Mouse (Mus musculus): Measurements from ENCODE around the gene Akna. TPM values are rescaled to one million over a fixed set of nuclear protein-coding genes. Genes with fewer than 3 reads are reported as not detected.

Akna gene
- total RNA-seq, 2 experiments from 2014 or later, result 3.4 TPM

- H3K4me3 ChIP-seq, result no peak overlapping the region
- TF ChIP-seq CTCF (IDR thresholded peaks at IDR 0.05), result no peak
- H3K27ac ChIP-seq, result no peak overlapping the region
- intact Hi-C loops (cut with DNase I), result no loop called here
- no peak for DNase-seq (ENCODE audit: extremely low spot score in 1 of 2, low spot score in 2 of 2)
Measured at GRCm38 (mm10) chr4:63430357-63430756, 27.2 kb upstream of the Akna start.

DNA sequence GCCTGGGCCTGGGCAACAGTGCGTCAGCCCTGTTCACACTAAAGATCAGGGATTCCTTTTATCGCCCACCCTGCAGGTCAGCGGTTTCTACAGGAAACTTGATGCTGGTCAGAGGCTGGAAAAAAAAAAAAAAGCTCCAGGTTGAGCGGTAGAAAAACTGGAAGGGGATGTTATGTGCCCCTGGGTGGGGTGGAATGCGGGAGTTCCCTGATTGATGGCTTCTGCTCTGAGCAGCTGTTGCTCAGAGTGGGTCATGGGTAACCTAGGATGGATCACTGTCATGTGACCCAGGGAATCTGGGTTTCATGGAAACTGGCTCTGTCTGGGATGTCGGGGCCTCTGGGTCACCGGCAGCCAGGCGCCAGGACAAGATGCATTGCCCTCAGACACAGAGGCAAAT is 23.2 kb upstream of the Akna start:
- TF ChIP-seq CTCF (IDR thresholded peaks at IDR 0.05), result no peak

DNA sequence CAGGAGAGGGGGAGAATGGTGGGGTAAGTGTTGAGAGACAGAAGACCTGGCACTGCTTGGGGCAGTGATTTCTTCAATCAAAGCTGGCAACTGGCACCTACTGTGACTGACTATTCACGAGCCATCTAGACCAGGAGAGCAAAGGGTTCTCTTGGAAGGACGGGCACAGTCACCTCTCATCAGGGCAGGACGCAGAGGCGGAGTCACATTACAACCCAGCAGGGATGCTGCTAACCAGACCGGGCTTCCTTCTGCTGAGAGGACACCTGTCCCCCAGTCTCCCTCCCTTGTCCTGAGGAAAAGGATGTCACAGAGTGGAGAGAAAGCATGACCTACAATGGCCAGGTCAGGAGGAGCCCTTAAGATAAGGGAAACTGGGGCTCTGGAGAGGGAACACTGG is 20.7 kb upstream of the Akna start:
- Histone ChIP-seq H3K27ac (no peak overlapping the region), H3K4me3 (no peak overlapping the region)
- TF ChIP-seq CTCF (IDR thresholded peaks at IDR 0.05), result no peak
- intact Hi-C loops (cut with DNase I), result no loop called here
- DNase-seq (ENCODE audit: extremely low spot score in 1 of 2, low spot score in 2 of 2), result no peak

More for the DNA sequence above, 23.2 kb upstream of the Akna start:
- no peak overlapping the region for H3K4me3 ChIP-seq
- intact Hi-C loops (cut with DNase I), result no loop called here
- DNase-seq (ENCODE audit: extremely low spot score in 1 of 2, low spot score in 2 of 2), result no peak
- H3K27ac ChIP-seq, result no peak overlapping the region

DNA sequence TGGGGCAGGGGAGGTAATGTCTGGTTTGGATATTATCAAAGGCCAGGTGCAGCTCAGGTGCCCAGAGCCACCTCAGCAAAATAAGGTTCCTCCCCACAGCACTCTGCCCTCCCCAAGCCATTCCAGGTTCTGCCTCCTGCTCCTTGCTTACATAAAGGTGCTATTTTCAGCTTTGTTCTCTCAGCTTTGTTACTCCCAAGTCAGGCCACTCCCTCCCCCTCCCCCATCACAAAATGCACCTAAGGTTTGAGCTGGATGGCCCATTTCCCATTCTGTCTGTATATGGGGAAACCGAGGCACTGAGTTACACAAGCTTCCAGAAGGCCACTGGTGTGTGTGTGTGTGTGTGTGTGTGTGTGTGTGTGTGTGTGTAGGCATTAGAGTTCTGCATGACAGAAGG is 20.1 kb upstream of the Akna start:
- Histone ChIP-seq H3K4me3 (no peak overlapping the region), H3K27ac (no peak overlapping the region)
- intact Hi-C loops (cut with DNase I), result no loop called here
- no peak for DNase-seq (ENCODE audit: extremely low spot score in 1 of 2, low spot score in 2 of 2)
- no peak for TF ChIP-seq CTCF (IDR thresholded peaks at IDR 0.05)

DNA sequence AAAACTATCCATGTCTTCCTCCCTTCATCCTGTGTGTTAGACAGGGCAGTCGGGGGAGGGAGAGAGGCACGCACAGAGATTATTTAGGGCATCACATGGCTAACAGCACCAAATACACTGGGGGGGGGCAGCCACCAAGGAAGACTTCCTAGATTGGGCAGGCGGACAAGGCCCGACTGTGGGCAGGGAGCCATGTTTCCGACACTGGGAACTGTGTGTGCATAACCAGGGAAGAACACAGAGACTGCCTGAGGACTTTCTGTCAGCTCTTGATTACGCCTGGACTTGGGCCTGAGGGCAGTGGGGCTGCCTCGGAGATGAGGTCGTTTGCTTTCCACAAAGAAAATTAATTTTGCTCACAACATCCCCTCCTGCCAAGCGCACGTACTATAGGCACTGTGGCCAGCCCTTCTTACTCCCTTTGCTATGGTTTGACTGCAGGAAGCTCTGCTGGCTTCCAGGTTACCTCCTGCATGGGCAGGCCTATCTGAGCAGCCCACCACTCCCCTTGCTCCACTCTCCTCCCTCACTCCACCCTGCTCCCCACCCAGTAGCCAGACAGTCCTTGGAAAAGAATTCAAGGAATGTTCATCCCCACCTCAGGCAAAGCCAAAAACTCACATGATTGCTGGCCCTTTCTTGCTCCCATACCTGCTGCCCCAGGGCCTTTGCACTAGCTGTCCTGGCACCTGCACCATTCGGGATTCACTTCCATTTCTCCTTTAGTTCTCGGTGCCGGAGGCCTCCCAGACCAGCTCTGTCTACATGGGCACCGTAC is 17.2 kb upstream of the Akna start:
- H3K4me3 ChIP-seq, result no peak overlapping the region
- intact Hi-C loops (cut with DNase I), result no loop called here
- DNase-seq (ENCODE audit: extremely low spot score in 1 of 2, low spot score in 2 of 2), result no peak
- H3K27ac ChIP-seq, result no peak overlapping the region
- TF ChIP-seq CTCF (IDR thresholded peaks at IDR 0.05), result no peak

DNA sequence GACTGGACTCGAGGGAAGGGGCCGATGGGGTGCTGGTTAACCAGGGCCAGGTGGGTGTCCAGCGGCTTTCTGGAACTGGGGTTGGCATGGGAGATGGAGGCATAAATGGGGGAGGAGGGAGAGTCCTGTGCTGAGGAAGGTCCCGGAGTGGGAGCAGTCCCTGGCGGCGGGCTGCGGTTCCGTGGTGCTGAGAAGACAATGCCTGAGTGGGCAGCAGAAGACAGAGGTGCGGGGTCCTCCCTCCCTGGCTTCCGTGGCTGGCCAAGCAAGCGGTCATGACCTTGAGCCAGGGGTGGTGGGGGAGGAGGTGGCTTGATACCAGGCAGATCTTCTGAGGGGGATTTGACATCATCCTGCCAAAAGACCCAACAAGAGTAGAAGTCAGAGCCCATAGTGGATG is 15.1 kb upstream of the Akna start:
- no peak for TF ChIP-seq CTCF (IDR thresholded peaks at IDR 0.05)
- intact Hi-C loops (cut with DNase I), result loop anchor here (5.0 kb wide), 3 partner anchors 79 to 269 kb away; partner anchors contain the start of gene Whrn
- H3K27ac ChIP-seq, result no peak overlapping the region
- DNase-seq (ENCODE audit: extremely low spot score in 1 of 2, low spot score in 2 of 2), result no peak
- H3K4me3 ChIP-seq, result no peak overlapping the region

DNA sequence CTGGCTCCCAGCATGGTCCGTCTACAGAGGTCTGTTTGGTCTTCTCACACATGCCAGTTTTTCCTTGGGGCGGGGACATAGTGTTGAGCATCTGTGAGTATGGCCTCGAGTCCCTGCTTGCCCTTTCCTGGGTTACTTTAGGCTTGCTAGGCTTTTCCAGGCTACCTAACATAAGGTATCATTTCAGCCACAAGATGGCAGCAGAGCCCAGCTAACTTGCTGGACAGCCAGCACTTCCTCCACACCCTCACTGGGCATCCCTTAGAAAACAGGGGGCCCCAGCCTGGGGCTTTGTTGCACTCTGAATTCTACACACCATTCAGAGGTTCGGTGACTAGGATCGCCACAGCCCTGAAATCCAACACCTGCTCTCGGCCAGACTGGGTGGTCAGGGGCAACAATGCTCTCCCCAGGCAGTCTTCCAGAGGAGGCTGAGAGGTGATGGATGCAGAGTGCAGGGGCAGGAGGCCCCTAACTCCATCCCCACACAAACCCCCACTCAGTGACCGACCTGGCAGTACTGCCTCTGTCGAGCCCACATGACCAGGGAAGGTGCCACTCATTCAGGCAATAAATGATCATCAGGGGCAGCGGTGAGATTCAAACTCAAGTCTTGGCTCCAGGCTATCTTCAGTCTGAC is 14.3 kb upstream of the Akna start:
- peak; percentile 91 for TF ChIP-seq CTCF (IDR thresholded peaks at IDR 0.05)
- Histone ChIP-seq H3K27ac (no peak overlapping the region), H3K4me3 (no peak overlapping the region)
- intact Hi-C loops (cut with DNase I), result loop anchor here (1.0 to 5.0 kb wide), 6 partner anchors 80 to 1075 kb away; partner anchors contain the start of gene Whrn
- DNase-seq (ENCODE audit: extremely low spot score in 1 of 2, low spot score in 2 of 2), result peak; percentile 74 to 81

GRCm38 (mm10) chr4:63414951-63415350 is 11.8 kb upstream of the Akna start:
- DNase-seq (ENCODE audit: extremely low spot score in 1 of 2, low spot score in 2 of 2), result no peak
- intact Hi-C loops (cut with DNase I), result loop anchor here (5.0 kb wide), 3 partner anchors 82 to 272 kb away; partner anchors contain the start of gene Whrn
- Histone ChIP-seq H3K27ac (no peak overlapping the region), H3K4me3 (no peak overlapping the region)
- TF ChIP-seq CTCF (IDR thresholded peaks at IDR 0.05), result no peak

DNA sequence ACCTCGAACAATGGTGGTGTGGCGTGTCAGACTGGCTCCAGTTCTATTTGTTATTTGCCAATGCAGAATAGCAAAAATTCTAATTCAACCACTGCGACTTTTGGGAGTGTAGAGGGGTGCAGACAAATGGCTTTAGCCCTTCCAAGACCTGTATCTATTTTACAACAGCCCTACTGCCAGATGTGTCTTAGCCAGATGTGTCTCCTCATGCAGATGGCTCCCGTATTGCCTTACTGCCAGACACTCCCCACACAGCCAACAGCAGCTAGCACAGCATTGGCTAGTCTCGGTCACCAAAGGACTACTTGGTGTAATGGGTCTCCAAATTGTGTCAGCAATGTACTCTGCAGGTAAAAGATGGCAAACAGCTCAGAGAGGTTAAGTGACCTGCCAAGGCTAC is 8.1 kb upstream of the Akna start:
- H3K4me3 ChIP-seq, result no peak overlapping the region
- H3K27ac ChIP-seq, result no peak overlapping the region
- no peak for DNase-seq (ENCODE audit: extremely low spot score in 1 of 2, low spot score in 2 of 2)
- intact Hi-C loops (cut with DNase I), result no loop called here
- no peak for TF ChIP-seq CTCF (IDR thresholded peaks at IDR 0.05)

- intact Hi-C loops (cut with DNase I), result no loop called here
Measured at GRCm38 (mm10) chr4:63410583-63410934, 7.4 kb upstream of the Akna start.

DNA sequence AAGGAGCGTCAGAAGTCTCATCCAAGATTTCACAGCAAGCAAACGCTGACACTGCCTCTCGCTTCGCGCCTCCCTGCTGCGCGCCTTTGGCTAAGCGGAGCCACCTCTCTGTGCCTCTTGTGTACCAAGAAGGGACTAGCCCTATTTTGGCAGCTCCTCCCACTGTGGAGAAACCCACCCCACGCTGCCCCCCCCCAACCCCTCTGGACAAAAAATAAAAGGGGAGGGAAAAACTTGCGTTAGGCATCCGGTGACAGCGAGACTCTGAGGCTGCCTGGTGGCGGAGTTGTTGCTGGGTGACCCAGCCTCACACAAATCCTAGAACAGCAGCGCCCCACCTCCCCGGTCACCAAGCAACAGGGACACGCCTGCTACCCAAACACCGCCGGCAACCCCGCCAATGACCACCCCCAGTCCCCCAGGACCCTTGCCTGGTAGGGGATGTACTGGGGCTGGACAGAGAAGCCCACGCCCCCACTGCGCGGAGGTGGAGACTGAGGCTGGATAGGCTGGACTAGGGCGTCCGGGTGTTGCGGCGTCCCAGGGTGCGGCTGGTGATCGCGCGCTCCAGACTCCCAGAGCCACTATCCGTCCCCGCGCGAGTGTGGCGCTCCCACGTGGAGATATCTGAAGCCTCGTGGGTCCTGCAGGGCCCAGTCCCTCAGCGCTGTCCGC is 6.9 kb upstream of the Akna start:
- TF ChIP-seq CTCF (IDR thresholded peaks at IDR 0.05), result no peak
- Histone ChIP-seq H3K27ac (peak overlapping the region; percentile 9; the same call in 1 of the 2 replicates), H3K4me3 (peak overlapping the region; percentile 64)
- DNase-seq (ENCODE audit: extremely low spot score in 1 of 2, low spot score in 2 of 2), result peak in 1 of 2 experiments; percentile 33
- intact Hi-C loops (cut with DNase I), result loop anchor here (5.0 kb wide), 1 partner anchor 228 kb away; no protein-coding TSS in a partner anchor

More at GRCm38 (mm10) chr4:63410583-63410934, 7.4 kb upstream of the Akna start:
- Histone ChIP-seq H3K27ac (no peak overlapping the region), H3K4me3 (peak overlapping the region; percentile 64)
- peak; percentile 87 to 90 for DNase-seq (ENCODE audit: extremely low spot score in 1 of 2, low spot score in 2 of 2)
- TF ChIP-seq CTCF (IDR thresholded peaks at IDR 0.05), result no peak

Data from left cerebral cortex, adult 2 months (tissue).